Mouse (Mus musculus) lung, postnatal 36 days (tissue): ENCODE measurements around the gene Zfp715.
A peak's percentile ranks its signal among the peaks of the same experiment; 100 is the strongest.
"Not testable (repeated sequence)": the region's sequence is repeated elsewhere in the genome, so short reads cannot be mapped to it uniquely, and the experiment has no call there.

Experiments used
- DNase-seq: peaks from one replicate; pipeline ENCODE4 v3.0.0; 2022; ENCODE audit warnings: mixed read lengths

Gene Zfp715

GRCm38 (mm10) chr7:43282859-43283595 lies 30.1 kb downstream of the Zfp715 start:
- peak; percentile 82 for DNase-seq

GRCm38 (mm10) chr7:43282459-43282858 lies 30.6 kb downstream of the Zfp715 start:
- DNase-seq = no peak

- no peak for DNase-seq
These were observed 35.7 kb downstream of the Zfp715 start for GRCm38 (mm10) chr7:43277401-43277800.

- not testable (repeated sequence) for DNase-seq
These were observed 36.9 kb downstream of the Zfp715 start for GRCm38 (mm10) chr7:43276178-43276577.

GRCm38 (mm10) chr7:43273476-43273875 lies 39.6 kb downstream of the Zfp715 start:
- peak; percentile 56 for DNase-seq

- DNase-seq = not testable (repeated sequence)
These were observed 45.7 kb downstream of the Zfp715 start for GRCm38 (mm10) chr7:43267359-43267758.

GRCm38 (mm10) chr7:43253540-43253939 lies 59.6 kb downstream of the Zfp715 start:
- DNase-seq = no peak

GRCm38 (mm10) chr7:43250718-43251117 lies 62.4 kb downstream of the Zfp715 start:
- DNase-seq = peak; percentile 37
